Mouse (Mus musculus) limb, embryonic 12.5 days (tissue): ENCODE data around the gene Ccl21a. TPM values are rescaled to one million over a fixed set of nuclear protein-coding genes. Genes with fewer than 3 reads are reported as not detected.
"Not testable (repeated sequence)": the region's sequence is repeated elsewhere in the genome, so short reads cannot be mapped to it uniquely, and the experiment has no call there.

Experiments
- ATAC-seq: fragments of 200-750 bp; cut with Nextera tagmentation; 2 replicates; pipeline ENCODE4 v1.8.0; 2017; ENCODE audit warnings: low read depth, moderate TSS enrichment; ENCODE audit not compliant: insufficient number of reproducible peaks, insufficient read depth, low FRiP score, low TSS enrichment
- H3K27ac ChIP-seq: fragments of 300-500 bp; sonication (generic); 2 replicates; pipeline ENCODE4 v1.5.1; 2016; ENCODE audit warnings: mild to moderate bottlenecking, moderate library complexity
- H3K27me3 ChIP-seq: fragments of 300-500 bp; sonication (generic); 2 replicates; pipeline ENCODE4 v1.6.1; 2016; ENCODE audit warnings: mild to moderate bottlenecking, moderate library complexity
- H3K36me3 ChIP-seq: fragments of 300-500 bp; sonication (generic); 2 replicates; pipeline ENCODE4 v1.6.1; 2016; ENCODE audit warnings: mild to moderate bottlenecking, moderate library complexity
- H3K4me1 ChIP-seq: fragments of 300-500 bp; sonication (generic); replicated peaks from 2 replicates; pipeline ENCODE4 v1.6.1; 2016
- H3K4me2 ChIP-seq: fragments of 300-500 bp; sonication (generic); 2 replicates; pipeline ENCODE4 v1.6.1; 2016; ENCODE audit warnings: mild to moderate bottlenecking, moderate library complexity
- H3K4me3 ChIP-seq: fragments of 300-500 bp; sonication (generic); replicated peaks from 2 replicates; pipeline ENCODE4 v1.5.1; 2016; ENCODE audit warnings: mild to moderate bottlenecking
- H3K9ac ChIP-seq: fragments of 300-500 bp; sonication (generic); replicated peaks from 2 replicates; pipeline ENCODE4 v1.6.1; 2016; ENCODE audit warnings: mild to moderate bottlenecking, moderate library complexity
- H3K9me3 ChIP-seq: fragments of 300-500 bp; sonication (generic); 2 replicates; pipeline ENCODE4 v1.6.1; 2016; ENCODE audit warnings: mild to moderate bottlenecking, moderate library complexity
- WGBS: fragments of 180-500 bp; shearing (Covaris S2); methylation state at CpG from one replicate; pipeline ENCODE4 v1.1.7; 2016; 5-methylcytosine and 5-hydroxymethylcytosine counted together
- polyA plus RNA-seq: library from polyadenylated mRNA; unstranded; fragments of >200 nt; fragmentation: Nextera tagmentation; extraction: Ambion mirVana; gene quantifications from 2 replicates; pipeline ENCODE4 v1.2.1, GENCODE M21; 2016

Gene Ccl21a
- 3.1 and 4.0 TPM in 2 replicates for polyA plus RNA-seq

- not testable (repeated sequence) for H3K27me3 ChIP-seq, H3K4me1 ChIP-seq, H3K4me2 ChIP-seq, H3K36me3 ChIP-seq, ATAC-seq, H3K9me3 ChIP-seq, H3K9ac ChIP-seq, H3K4me3 ChIP-seq, H3K27ac ChIP-seq
- WGBS: no CpG with 5 or more reads among the region's 5 CpGs
Observed at GRCm38 (mm10) chr4:42773893-42774292, at the start of gene Ccl21a. Gene Ccl21a, minus strand, starts transcription at chr4:42773993.

GRCm38 (mm10) chr4:42756477-42756876 is 17.3 kb downstream of the Ccl21a start, which contains the start of gene Ccl19:
Gene Ccl19, minus strand, starts transcription at chr4:42756577.
- WGBS: no CpG with 5 or more reads among the region's 6 CpGs

GRCm38 (mm10) chr4:42735245-42735644 is 38.5 kb downstream of the Ccl21a start, which contains the start of gene 4930578G10Rik:
Gene 4930578G10Rik, plus strand, starts transcription at chr4:42735545.
- not testable (repeated sequence) for H3K36me3 ChIP-seq, H3K4me3 ChIP-seq, H3K9ac ChIP-seq, H3K27ac ChIP-seq, H3K4me1 ChIP-seq, H3K27me3 ChIP-seq, H3K4me2 ChIP-seq, ATAC-seq, H3K9me3 ChIP-seq
- no CpG with 5 or more reads among the region's 13 CpGs for WGBS

More at GRCm38 (mm10) chr4:42756477-42756876, 17.3 kb downstream of the Ccl21a start, which contains the start of gene Ccl19:
- not testable (repeated sequence) for H3K27ac ChIP-seq, H3K4me2 ChIP-seq, H3K9me3 ChIP-seq, H3K4me1 ChIP-seq, H3K4me3 ChIP-seq, H3K36me3 ChIP-seq, ATAC-seq, H3K27me3 ChIP-seq, H3K9ac ChIP-seq

Other genes starting within 250 kb of the Ccl21a start
- 0.26 TPM in 1 of 2 replicates, not detected in the other for gene Fam205a2, start 245.8 kb downstream of the Ccl21a start, polyA plus RNA-seq
- not detected in 2 replicates for gene Gm10591, start 161.8 kb downstream of the Ccl21a start, polyA plus RNA-seq
- gene Gm2564, start 144.3 kb downstream of the Ccl21a start, polyA plus RNA-seq: 0.42 TPM in 1 of 2 replicates, not detected in the other
- gene Ccl27b, start 118.7 kb downstream of the Ccl21a start, polyA plus RNA-seq: not detected in 2 replicates
- not detected in 2 replicates for gene Il11ra2, start 112.1 kb downstream of the Ccl21a start, polyA plus RNA-seq
- not detected in 2 replicates for gene 4930578G10Rik, start 38.4 kb downstream of the Ccl21a start, polyA plus RNA-seq
- not detected in 2 replicates for gene Ccl19, start 17.4 kb downstream of the Ccl21a start, polyA plus RNA-seq
- 0.06 TPM in 1 of 2 replicates, not detected in the other for gene Fam205a1, start 79.9 kb upstream of the Ccl21a start, polyA plus RNA-seq
- gene Gm12394, start 82.8 kb upstream of the Ccl21a start, polyA plus RNA-seq: 0.09 TPM in 1 of 2 replicates, not detected in the other
- 0.35 TPM in 1 of 2 replicates, not detected in the other for gene Fam205c, start 100.2 kb upstream of the Ccl21a start, polyA plus RNA-seq
- gene Phf24, start 142.7 kb upstream of the Ccl21a start, polyA plus RNA-seq: 0.14 and 0.31 TPM in 2 replicates
- gene Dnajb5, start 175.8 kb upstream of the Ccl21a start, polyA plus RNA-seq: 6.6 and 7.4 TPM in 2 replicates
- gene 1700022I11Rik, start 195.6 kb upstream of the Ccl21a start, polyA plus RNA-seq: 0.46 and 0.78 TPM in 2 replicates
- gene Vcp, start 226.5 kb upstream of the Ccl21a start, polyA plus RNA-seq: 656 and 692 TPM in 2 replicates
- 18.4 and 20.6 TPM in 2 replicates for gene Fancg, start 236.5 kb upstream of the Ccl21a start, polyA plus RNA-seq